Comparison of ENCODE assay signal across 8 mouse cellular contexts in genomic region chrX:53006062-53006461, GRCm38 (mm10). TPM values are rescaled to one million over a fixed set of nuclear protein-coding genes. Genes with fewer than 3 reads are reported as not detected.
A peak's percentile ranks its signal among the peaks of the same experiment; 100 is the strongest.
DNase-seq lines count a peak whose midpoint lies in the region; ATAC-seq and TF ChIP-seq lines count a peak whose summit lies in the region.

No protein-coding gene starts in this region.

- no peak for TF ChIP-seq EP300 in liver, postnatal 0 days (IDR thresholded peaks at IDR 0.05; ENCODE audit: low read depth)

- no peaks in the 10 kb centered on the region for H3K9me3 ChIP-seq in liver, postnatal 0 days (ENCODE audit: low read length)

- H3K4me3 ChIP-seq in liver, adult 2 months (ENCODE audit: insufficient read depth, low read depth, low read length) = no peak overlapping the region
- H3K4me3 ChIP-seq in liver, postnatal 0 days (ENCODE audit: low read depth, low read length) = no peak overlapping the region

- ATAC-seq in frontal cortex, adult (ENCODE audit: low TSS enrichment) = peak; percentile 57; the same call in 1 of the 2 replicates
- no peak for ATAC-seq in liver, postnatal 0 days

- WGBS in liver, adult 2 months = 54% methylated on average over 3 of the region's 3 CpGs
- 53% methylated on average over 3 of the region's 3 CpGs for WGBS in liver, postnatal 0 days (ENCODE audit: insufficient replicate concordance)

- DNase-seq in frontal cortex, postnatal 25 days (ENCODE audit: low spot score in 2 of 2) = no peak
- peak; percentile 50 for DNase-seq in liver, adult 2 months (ENCODE audit: extremely low read depth, low read depth, low spot score)
- DNase-seq in liver (no peak), ZHBTc4 (ENCODE audit: low read depth, low spot score) (peak; percentile 60)
- no peak for DNase-seq in liver, postnatal 0 days
- no peak for DNase-seq in testis, postnatal 14 days (ENCODE audit: low spot score)
- DNase-seq in testis, postnatal 10 days (ENCODE audit: low spot score) = no peak

- H3K36me3 ChIP-seq in liver, adult 2 months (ENCODE audit: control insufficient read depth, insufficient read depth, low read length) = peaks cover 16% of the 10 kb centered on the region
- peaks cover 11% of the 10 kb centered on the region; the same call in 1 of the 2 replicates for H3K36me3 ChIP-seq in liver, postnatal 0 days (replicated peaks; ENCODE audit: insufficient read depth, low read length)

- no peak overlapping the region for H3K4me2 ChIP-seq in liver, postnatal 0 days (ENCODE audit: low read depth, low read length)

- H3K27ac ChIP-seq in liver, adult 2 months (replicated peaks; ENCODE audit: insufficient read depth, low read depth, low read length) = no peak overlapping the region
- no peak overlapping the region for H3K27ac ChIP-seq in liver, postnatal 0 days (ENCODE audit: low read depth)

- no peaks in the 10 kb centered on the region for H3K27me3 ChIP-seq in liver, adult 2 months (ENCODE audit: control insufficient read depth, insufficient read depth, low read length)
- H3K27me3 ChIP-seq in liver, postnatal 0 days (ENCODE audit: insufficient read depth, low read length) = no peaks in the 10 kb centered on the region

- peak; percentile 22; the same call in 1 of the 2 replicates for TF ChIP-seq CTCF in liver, adult 2 months (IDR thresholded peaks at IDR 0.05; ENCODE audit: low read depth, low read length)
- peak; percentile 79 for TF ChIP-seq CTCF in liver, postnatal 0 days (IDR thresholded peaks at IDR 0.05; ENCODE audit: low read depth)

- H3K9ac ChIP-seq in liver, adult 2 months (ENCODE audit: low read depth, low read length) = no peak overlapping the region
- no peak overlapping the region for H3K9ac ChIP-seq in liver, postnatal 0 days (replicated peaks)

- no peaks in the 10 kb centered on the region for H3K79me2 ChIP-seq in liver, adult 2 months (ENCODE audit: control insufficient read depth, insufficient read depth, low read length)

- no peaks in the 10 kb centered on the region for H3K4me1 ChIP-seq in liver, adult 2 months (ENCODE audit: control insufficient read depth, insufficient read depth, low read length)
- no peaks in the 10 kb centered on the region for H3K4me1 ChIP-seq in liver, postnatal 0 days (ENCODE audit: insufficient read depth)

- no peak for TF ChIP-seq POLR2A in liver, adult 2 months (IDR thresholded peaks at IDR 0.05; ENCODE audit: extremely low read depth, insufficient read depth, low read length)

RNA-seq across cellular contexts. Expression of gene Hprt, which starts 18.1 kb away (rescaled TPM):
- total RNA-seq in liver, adult 2 months (2014; rRNA removed) = 50.3 and 56.2 TPM in 2 replicates
- 11.9 and 16.7 TPM in 2 replicates for polyA plus RNA-seq in liver, adult 2 months (2012; rRNA removed)
- polyA plus RNA-seq in liver, postnatal 0 days (2015; fragmentation: Nextera tagmentation; extraction: Ambion mirVana) = 198 and 204 TPM in 2 replicates

Comparison
In these comparisons a context has a peak if more than half of its experiments do, and no peak if none do; other contexts are left out.
1. DNase-seq: peak in liver, adult 2 months (single experiment) and ZHBTc4 (single experiment); none in frontal cortex, postnatal 25 days (0 of 2), liver (single experiment), liver, postnatal 0 days (single experiment), testis, postnatal 14 days (single experiment) and testis, postnatal 10 days (single experiment).
2. RNA of gene Hprt, which starts 18.1 kb away (polyA plus RNA-seq): 198 to 204 TPM in liver, postnatal 0 days; 11.9 to 16.7 TPM in liver, adult 2 months; every median in the first group is over 10 times any median in the second.